Mouse (Mus musculus): ENCODE results near the gene Heatr3. TPM values are rescaled to one million over a fixed set of nuclear protein-coding genes. Genes with fewer than 3 reads are reported as not detected.

Gene Heatr3
- total and polyA plus RNA-seq, 3 experiments, result 46.6 to 126 (median 92.6) TPM

GRCm38 (mm10) chr8:88197328-88197727 is 59.7 kb downstream of the Heatr3 start:
- Histone ChIP-seq H3K9me3 (replicated peaks; ENCODE audit: low read length) (no peaks in the 10 kb centered on the region), H3K4me2 (ENCODE audit: insufficient read depth, low read depth, poor library complexity, severe bottlenecking) (no peak overlapping the region), H3K27ac (ENCODE audit: insufficient read depth, low read depth) (no peak overlapping the region), H3K36me3 (replicated peaks in 1 of 2; ENCODE audit: control insufficient read depth in 1 of 2, insufficient read depth in 1 of 2, low read length in 1 of 2) (peaks cover 0 to 15% of the 10 kb centered on the region in 2 experiments), H3K79me2 (replicated peaks; ENCODE audit: control insufficient read depth, extremely low read depth, insufficient read depth, poor library complexity, severe bottlenecking) (peaks cover 21% of the 10 kb centered on the region), H3K4me3 (replicated peaks in 1 of 3; ENCODE audit: low read depth in 2 of 3, low read length in 2 of 3, poor library complexity in 1 of 3) (no peak overlapping the region), H3K9ac (ENCODE audit: insufficient read depth, low read depth) (no peak overlapping the region), H3K4me1 (ENCODE audit: control insufficient read depth in 1 of 2, insufficient read depth in 2 of 2) (peaks cover 5 to 21% of the 10 kb centered on the region in 2 experiments), H3K27me3 (replicated peaks) (peaks cover 2% of the 10 kb centered on the region)
- in situ Hi-C loops (cut with MboI; ENCODE audit: low pct_ligation_motif_present, low pct_unique_long_range_greater_than_20kb, low sequenced_read_pairs), result no loop called here
- TF ChIP-seq SMC3 (IDR thresholded peaks at IDR 0.05; ENCODE audit: low read depth, low read length), result no peak
- TF ChIP-seq MEF2A (IDR thresholded peaks at IDR 0.05; ENCODE audit: borderline replicate concordance, low read depth, low read length), result no peak
- TF ChIP-seq MAZ (IDR thresholded peaks at IDR 0.05; ENCODE audit: low read depth, low read length), result no peak
- TF ChIP-seq MYC (IDR thresholded peaks at IDR 0.05; ENCODE audit: low read depth, low read length), result no peak
- TF ChIP-seq ZKSCAN1 (IDR thresholded peaks at IDR 0.05; ENCODE audit: borderline replicate concordance, low read depth, low read length), result no peak
- no peak for TF ChIP-seq HCFC1 (IDR thresholded peaks at IDR 0.05; ENCODE audit: low read depth, low read length)
- no peak for TF ChIP-seq GABPA (IDR thresholded peaks at IDR 0.05; ENCODE audit: insufficient replicate concordance, low read depth, low read length)
- TF ChIP-seq ZMIZ1 (IDR thresholded peaks at IDR 0.05; ENCODE audit: low read depth, low read length), result no peak
- DNase-seq (ENCODE audit: extremely low read depth), result no peak
- dilution Hi-C loops (cut with MboI; ENCODE audit: extremely low pct_ligation_motif_present, extremely low pct_unique_long_range_greater_than_20kb, low sequenced_read_pairs), result no loop called here

- no peak for DNase-seq (ENCODE audit: extremely low read depth)
- dilution Hi-C loops (cut with MboI; ENCODE audit: extremely low pct_ligation_motif_present, extremely low pct_unique_long_range_greater_than_20kb, low sequenced_read_pairs) (no loop called here), in situ Hi-C loops (cut with MboI; ENCODE audit: low pct_ligation_motif_present, low pct_unique_long_range_greater_than_20kb, low sequenced_read_pairs) (no loop called here)
- H3K79me2 ChIP-seq (replicated peaks; ENCODE audit: control insufficient read depth, extremely low read depth, insufficient read depth, poor library complexity, severe bottlenecking), result peaks cover 26% of the 10 kb centered on the region
- TF ChIP-seq NRF1 (IDR thresholded peaks at IDR 0.05; ENCODE audit: low read depth, low read length), result peak; percentile 51; the same call in 1 of the 2 replicates
- peak; percentile 46; the same call in 1 of the 2 replicates for TF ChIP-seq ZNF384 (IDR thresholded peaks at IDR 0.05; ENCODE audit: low read depth, low read length)
- no peak for TF ChIP-seq IRF4 (IDR thresholded peaks at IDR 0.05; ENCODE audit: low read depth, low read length)
- H3K27me3 ChIP-seq (replicated peaks), result peaks cover 2% of the 10 kb centered on the region
- no peak overlapping the region for H3K27ac ChIP-seq (ENCODE audit: insufficient read depth, low read depth)
- H3K9ac ChIP-seq (ENCODE audit: insufficient read depth, low read depth), result peak overlapping the region; percentile 77
- peaks cover 0 to 25% of the 10 kb centered on the region in 2 experiments for H3K36me3 ChIP-seq (replicated peaks in 1 of 2; ENCODE audit: control insufficient read depth in 1 of 2, insufficient read depth in 1 of 2, low read length in 1 of 2)
- H3K9me3 ChIP-seq (replicated peaks; ENCODE audit: low read length), result no peaks in the 10 kb centered on the region
- H3K4me1 ChIP-seq (ENCODE audit: control insufficient read depth in 1 of 2, insufficient read depth in 2 of 2), result peaks cover 5 to 21% of the 10 kb centered on the region in 2 experiments
- H3K4me3 ChIP-seq (replicated peaks in 1 of 3; ENCODE audit: low read depth in 2 of 3, low read length in 2 of 3, poor library complexity in 1 of 3), result peak overlapping the region; percentile 77 to 91 (median 80)
- peak overlapping the region; percentile 79 for H3K4me2 ChIP-seq (ENCODE audit: insufficient read depth, low read depth, poor library complexity, severe bottlenecking)
Observed at GRCm38 (mm10) chr8:88198551-88198944, 60.9 kb downstream of the Heatr3 start.

- peaks cover 0 to 30% of the 10 kb centered on the region in 2 experiments for H3K36me3 ChIP-seq (replicated peaks in 1 of 2; ENCODE audit: control insufficient read depth in 1 of 2, insufficient read depth in 1 of 2, low read length in 1 of 2)
- H3K4me3 ChIP-seq (replicated peaks in 1 of 3; ENCODE audit: low read depth in 2 of 3, low read length in 2 of 3, poor library complexity in 1 of 3), result peak within 1 kb of the TSS; percentile 77 to 91 (median 80)
- peak within 1 kb of the TSS; percentile 79 for H3K4me2 ChIP-seq (ENCODE audit: insufficient read depth, low read depth, poor library complexity, severe bottlenecking)
- peaks cover 5 to 21% of the 10 kb centered on the region in 2 experiments for H3K4me1 ChIP-seq (ENCODE audit: control insufficient read depth in 1 of 2, insufficient read depth in 2 of 2)
- H3K27ac ChIP-seq (ENCODE audit: insufficient read depth, low read depth), result peak within 1 kb of the TSS; percentile 86
- H3K9me3 ChIP-seq (replicated peaks; ENCODE audit: low read length), result no peaks in the 10 kb centered on the region
- H3K9ac ChIP-seq (ENCODE audit: insufficient read depth, low read depth), result peak within 1 kb of the TSS; percentile 83
- H3K79me2 ChIP-seq (replicated peaks; ENCODE audit: control insufficient read depth, extremely low read depth, insufficient read depth, poor library complexity, severe bottlenecking), result peaks cover 28% of the 10 kb centered on the region
- dilution Hi-C loops (cut with MboI; ENCODE audit: extremely low pct_ligation_motif_present, extremely low pct_unique_long_range_greater_than_20kb, low sequenced_read_pairs) (no loop called here), in situ Hi-C loops (cut with MboI; ENCODE audit: low pct_ligation_motif_present, low pct_unique_long_range_greater_than_20kb, low sequenced_read_pairs) (no loop called here)
- peak; percentile 83 for DNase-seq (ENCODE audit: extremely low read depth)
- peaks cover 2% of the 10 kb centered on the region for H3K27me3 ChIP-seq (replicated peaks)
- TF ChIP-seq BHLHE40 (IDR thresholded peaks at IDR 0.05; ENCODE audit: low read depth, low read length) (peak; percentile 88), TBP (conservative IDR thresholded peaks at IDR 0.05; ENCODE audit: low read depth, low read length) (peak; percentile 51; the same call in 1 of the 2 replicates), SIN3A (IDR thresholded peaks at IDR 0.05; ENCODE audit: low read length) (peak; percentile 79), CHD1 (IDR thresholded peaks at IDR 0.05; ENCODE audit: low read depth, low read length) (no peak), RAD21 (IDR thresholded peaks at IDR 0.05; ENCODE audit: low read depth, low read length) (no peak), MAZ (IDR thresholded peaks at IDR 0.05; ENCODE audit: low read depth, low read length) (no peak), UBTF (IDR thresholded peaks at IDR 0.05; ENCODE audit: low read depth, low read length) (peak; percentile 59; the same call in 1 of the 2 replicates), HCFC1 (IDR thresholded peaks at IDR 0.05; ENCODE audit: low read depth, low read length) (peak; percentile 56; the same call in 1 of the 2 replicates), EP300 (IDR thresholded peaks at IDR 0.05; ENCODE audit: low read length) (no peak), PAX5 (IDR thresholded peaks at IDR 0.05; ENCODE audit: low read length) (no peak), USF1 (IDR thresholded peaks at IDR 0.05; ENCODE audit: low read depth, low read length) (no peak), ZMIZ1 (IDR thresholded peaks at IDR 0.05; ENCODE audit: low read depth, low read length) (peak; percentile 61; the same call in 1 of the 2 replicates), TCF12 (IDR thresholded peaks at IDR 0.05; ENCODE audit: low read depth, low read length) (peak; percentile 81), CTCF (conservative IDR thresholded peaks at IDR 0.05 in 1 of 2, IDR thresholded peaks at IDR 0.05 in 1 of 2; ENCODE audit: low read depth in 2 of 2, low read length in 2 of 2) (no peak), MYC (IDR thresholded peaks at IDR 0.05; ENCODE audit: low read depth, low read length) (0 out of 2 replicates have a peak, but pooled peaks have one; percentile 19), RCOR1 (conservative IDR thresholded peaks at IDR 0.05; ENCODE audit: low read depth, low read length) (no peak), IRF4 (IDR thresholded peaks at IDR 0.05; ENCODE audit: low read depth, low read length) (peak; percentile 50; the same call in 1 of the 2 replicates)
Observed at GRCm38 (mm10) chr8:88198945-88199571, 61.4 kb downstream of the Heatr3 start, which contains the start of gene Tent4b. Gene Tent4b (plus strand): TSS chr8:88199213.
